Mouse (Mus musculus) limb, embryonic 14.5 days (tissue): ENCODE measurements at regions not wholly inside any gene's neighbourhood (a gene's known extent, or its start where the extent isn't known, plus 50 kb on each side); places are given as distances from the start of the nearest gene placed in this dataset.

Experiments
- ATAC-seq: fragments of 200-750 bp; cut with Nextera tagmentation; 2 replicates; pipeline ENCODE4 v1.8.0; 2017; ENCODE audit warnings: low read depth, moderate number of reproducible peaks, moderate TSS enrichment; ENCODE audit not compliant: low FRiP score
- DNase-seq: peaks from one replicate; pipeline ENCODE4 v3.0.0-alpha.2; 2015; ENCODE audit warnings: low spot score
- H3K27ac ChIP-seq: fragments of 300-500 bp; sonication (generic); replicated peaks from 2 replicates; pipeline ENCODE4 v1.5.1; 2014; ENCODE audit warnings: low read depth, mild to moderate bottlenecking, low read length, moderate library complexity, mixed read lengths
- H3K27me3 ChIP-seq: fragments of 300-500 bp; sonication (generic); 2 replicates; pipeline ENCODE4 v1.6.1; 2014; ENCODE audit warnings: low read length, mixed read lengths; ENCODE audit not compliant: control insufficient read depth, insufficient read depth
- H3K36me3 ChIP-seq: fragments of 300-500 bp; sonication (generic); 2 replicates; pipeline ENCODE4 v1.6.1; 2014; ENCODE audit warnings: mild to moderate bottlenecking, low read length, moderate library complexity, mixed read lengths; ENCODE audit not compliant: control insufficient read depth, insufficient read depth
- H3K4me1 ChIP-seq: fragments of 300-500 bp; sonication (generic); 2 replicates; pipeline ENCODE4 v1.6.1; 2014; ENCODE audit warnings: antibody characterized with exemption, low read length, mixed read lengths; ENCODE audit not compliant: control insufficient read depth, insufficient read depth
- H3K4me2 ChIP-seq: fragments of 300-500 bp; sonication (generic); replicated peaks from 2 replicates; pipeline ENCODE4 v1.6.1; 2014; ENCODE audit warnings: low read depth, mild to moderate bottlenecking, low read length, moderate library complexity; ENCODE audit not compliant: severe bottlenecking
- H3K4me3 ChIP-seq: fragments of 300-500 bp; sonication (generic); replicated peaks from 2 replicates; pipeline ENCODE4 v1.5.1; 2014; ENCODE audit warnings: low read length
- H3K9ac ChIP-seq: fragments of 300-500 bp; sonication (generic); 2 replicates; pipeline ENCODE4 v1.6.1; 2014; ENCODE audit warnings: mild to moderate bottlenecking, low read depth, low read length, moderate library complexity; ENCODE audit not compliant: severe bottlenecking
- H3K9me3 ChIP-seq: fragments of 300-500 bp; sonication (generic); 2 replicates; pipeline ENCODE4 v1.6.1; 2016; ENCODE audit warnings: low read length; ENCODE audit not compliant: control insufficient read depth
- POLR2A ChIP-seq: fragments of 200-500 bp; IDR thresholded peaks from 2 replicates; pipeline ENCODE4 v1.8.0; 2012; ENCODE audit warnings: inconsistent platforms, mild to moderate bottlenecking, moderate library complexity, borderline replicate concordance; ENCODE audit not compliant: insufficient read depth, insufficient read length; ENCODE audit errors: extremely low read depth
- WGBS: fragments of 180-500 bp; shearing (Covaris S2); extraction: QIAGEN DNeasy Blood & Tissue Kit; methylation state at CpG from one replicate; pipeline ENCODE4 v1.1.7; 2014; 5-methylcytosine and 5-hydroxymethylcytosine counted together

DNA sequence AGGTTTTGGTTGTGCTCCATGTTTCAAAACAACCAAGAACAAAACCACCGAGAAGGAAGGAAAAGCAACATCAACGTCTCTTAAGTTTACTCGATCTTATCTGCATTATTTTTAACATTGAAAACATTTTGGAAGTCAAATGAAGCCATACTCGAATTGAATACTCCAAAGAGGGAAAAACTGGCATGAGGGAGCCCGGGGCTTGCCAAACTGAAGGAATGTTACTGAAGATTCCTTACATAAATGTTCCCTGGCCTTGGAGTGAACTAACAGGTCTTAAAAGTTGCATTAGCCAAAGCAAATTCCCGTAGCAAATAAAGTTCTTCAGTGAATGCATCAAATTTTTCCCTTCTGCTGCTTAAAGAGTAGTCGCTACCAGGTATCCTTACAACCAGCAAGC is 87.8 kb downstream of the Cox18 start:
- Histone ChIP-seq H3K9ac (no peak overlapping the region), H3K4me3 (no peak overlapping the region), H3K4me2 (no peak overlapping the region), H3K9me3 (no peaks in the 10 kb centered on the region), H3K36me3 (no peaks in the 10 kb centered on the region), H3K27me3 (no peaks in the 10 kb centered on the region), H3K27ac (no peak overlapping the region), H3K4me1 (no peaks in the 10 kb centered on the region)
- TF ChIP-seq POLR2A: no peak
- ATAC-seq: no peak
- DNase-seq: no peak
- 67% methylated on average over 7 of the region's 7 CpGs for WGBS

DNA sequence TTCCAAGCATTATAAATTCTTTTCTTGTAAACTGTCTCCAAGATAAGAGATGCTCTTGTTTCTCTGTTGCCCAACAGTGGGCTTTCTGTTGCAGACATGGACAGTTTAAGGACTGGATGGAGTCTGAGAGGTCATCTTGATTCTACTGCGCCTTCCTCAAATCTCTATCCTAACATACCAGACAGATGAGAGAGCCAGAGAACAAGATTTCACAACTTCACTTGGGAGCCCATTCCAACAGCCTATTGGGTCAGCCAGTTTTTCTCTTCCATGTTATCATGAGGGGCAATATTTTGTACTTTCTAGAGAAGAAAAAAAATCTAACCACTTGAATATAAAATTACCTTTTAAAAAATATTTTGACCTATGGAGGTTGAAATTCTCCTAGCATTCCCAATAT is 116.8 kb downstream of the Cox18 start:
- Histone ChIP-seq H3K27ac (no peak overlapping the region), H3K36me3 (no peaks in the 10 kb centered on the region), H3K4me3 (no peak overlapping the region), H3K27me3 (no peaks in the 10 kb centered on the region), H3K4me1 (no peaks in the 10 kb centered on the region), H3K9me3 (no peaks in the 10 kb centered on the region), H3K4me2 (no peak overlapping the region), H3K9ac (no peak overlapping the region)
- no peak for TF ChIP-seq POLR2A
- DNase-seq: no peak
- WGBS: 100% methylated on average over 1 of the region's 1 CpGs
- no peak for ATAC-seq

DNA sequence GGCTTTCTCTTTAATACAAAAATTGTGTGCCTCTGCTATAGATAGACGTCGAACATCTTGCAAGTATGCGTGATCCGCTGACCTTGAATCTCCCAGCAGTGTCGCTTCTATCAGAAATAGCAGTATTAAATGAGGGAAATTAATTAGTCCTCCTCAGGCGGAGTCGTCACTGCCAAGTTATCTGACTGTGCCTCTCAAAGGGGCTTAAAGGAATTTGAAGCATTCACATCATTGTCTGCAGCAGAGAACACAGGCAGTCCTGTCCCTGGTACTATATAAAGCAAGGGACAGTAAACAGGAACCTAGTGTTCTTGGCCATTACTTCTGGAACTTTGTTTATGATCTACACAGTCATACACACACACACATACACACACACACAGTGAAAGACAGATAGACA is 119.1 kb downstream of the Cox18 start:
- H3K4me3 ChIP-seq: no peak overlapping the region
- no peaks in the 10 kb centered on the region for H3K4me1 ChIP-seq
- no peak for TF ChIP-seq POLR2A
- no peak for ATAC-seq
- no peaks in the 10 kb centered on the region for H3K27me3 ChIP-seq
- DNase-seq: no peak
- no peaks in the 10 kb centered on the region for H3K9me3 ChIP-seq
- no peak overlapping the region for H3K9ac ChIP-seq
- H3K27ac ChIP-seq: no peak overlapping the region
- no peak overlapping the region for H3K4me2 ChIP-seq
- H3K36me3 ChIP-seq: no peaks in the 10 kb centered on the region
- WGBS: 77% methylated on average over 7 of the region's 7 CpGs

DNA sequence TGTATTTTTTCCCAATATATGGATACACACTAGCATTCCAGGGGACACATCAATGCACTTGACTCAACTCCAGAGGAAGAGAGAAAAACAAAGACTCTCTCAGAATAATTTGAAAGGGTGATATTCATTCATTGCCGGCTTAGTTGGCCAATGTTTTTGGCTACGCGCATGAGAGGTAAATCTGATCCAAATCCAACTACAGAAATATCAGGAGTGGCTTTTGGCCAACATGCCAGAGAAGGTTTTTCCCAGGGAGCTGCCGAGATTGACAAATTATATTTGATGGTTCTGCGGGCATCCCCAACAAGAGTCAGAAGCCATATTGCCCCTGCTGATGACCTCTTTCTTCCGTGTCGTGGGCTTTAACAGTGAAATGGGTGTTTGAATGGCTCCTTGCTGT is 135.3 kb downstream of the Cox18 start:
- Histone ChIP-seq H3K4me1 (no peaks in the 10 kb centered on the region), H3K36me3 (no peaks in the 10 kb centered on the region), H3K9ac (no peak overlapping the region), H3K27me3 (no peaks in the 10 kb centered on the region), H3K4me2 (no peak overlapping the region), H3K9me3 (no peaks in the 10 kb centered on the region), H3K27ac (no peak overlapping the region), H3K4me3 (no peak overlapping the region)
- no peak for TF ChIP-seq POLR2A
- ATAC-seq (no peak), DNase-seq (no peak)
- 83% methylated on average over 7 of the region's 7 CpGs for WGBS

DNA sequence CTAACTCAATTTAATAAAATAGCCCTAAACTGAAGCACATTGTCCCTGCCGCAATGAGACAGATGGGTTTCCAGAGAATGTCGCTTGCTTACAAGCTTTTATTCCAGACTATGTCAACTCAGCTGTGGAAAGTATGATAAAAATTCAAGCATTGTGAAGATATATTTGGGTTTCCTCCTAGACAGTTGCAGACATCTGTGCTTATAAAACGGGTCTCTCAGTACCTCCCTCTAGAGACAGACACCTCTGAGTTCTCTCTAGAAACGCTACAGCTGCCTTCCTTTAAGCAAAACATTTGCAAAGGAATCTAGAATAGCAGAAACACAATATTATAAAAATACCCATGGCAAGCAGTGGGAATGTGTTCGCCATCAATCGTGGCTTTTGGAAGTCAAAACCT is 137.3 kb downstream of the Cox18 start:
- Histone ChIP-seq H3K27me3 (no peaks in the 10 kb centered on the region), H3K9me3 (no peaks in the 10 kb centered on the region), H3K27ac (no peak overlapping the region), H3K4me2 (no peak overlapping the region), H3K4me1 (no peaks in the 10 kb centered on the region), H3K36me3 (no peaks in the 10 kb centered on the region), H3K4me3 (no peak overlapping the region), H3K9ac (no peak overlapping the region)
- DNase-seq (no peak), ATAC-seq (no peak)
- WGBS: 73% methylated on average over 6 of the region's 6 CpGs
- TF ChIP-seq POLR2A: no peak

DNA sequence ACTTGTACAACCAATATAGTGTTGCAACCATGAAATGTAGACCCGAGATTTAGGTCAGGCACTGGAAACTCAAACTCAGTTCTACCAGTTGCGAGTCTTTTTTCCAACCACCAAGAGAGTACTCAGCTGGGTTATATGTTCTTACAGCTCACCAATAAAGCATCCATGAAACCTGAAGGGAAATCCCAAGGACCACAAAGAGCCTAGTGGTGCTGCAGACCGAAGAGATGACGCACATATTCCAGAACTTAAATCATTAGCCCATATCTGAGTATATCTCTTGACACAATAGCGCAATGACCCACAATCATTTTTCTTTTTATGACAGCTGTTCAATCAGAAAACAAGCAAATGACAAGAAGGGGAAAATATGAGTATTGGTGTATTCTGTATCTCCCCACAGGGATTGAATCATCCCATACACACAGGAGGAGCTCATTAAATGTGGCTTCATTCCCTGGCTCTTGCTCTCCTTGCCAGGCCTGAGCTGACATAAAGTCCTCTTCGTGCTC is 146.7 kb downstream of the Cox18 start:
- Histone ChIP-seq H3K9ac (no peak overlapping the region), H3K36me3 (no peaks in the 10 kb centered on the region), H3K4me2 (no peak overlapping the region), H3K4me1 (no peaks in the 10 kb centered on the region), H3K9me3 (no peaks in the 10 kb centered on the region), H3K27me3 (no peaks in the 10 kb centered on the region), H3K4me3 (no peak overlapping the region), H3K27ac (no peak overlapping the region)
- 86% methylated on average over 6 of the region's 6 CpGs for WGBS
- TF ChIP-seq POLR2A: no peak
- ATAC-seq (no peak), DNase-seq (no peak)
